Mouse (Mus musculus): ENCODE measurements at regions not wholly inside any gene's neighbourhood (a gene's known extent, or its start where the extent isn't known, plus 50 kb on each side); places are given as distances from the start of the nearest gene placed in this dataset.

DNA sequence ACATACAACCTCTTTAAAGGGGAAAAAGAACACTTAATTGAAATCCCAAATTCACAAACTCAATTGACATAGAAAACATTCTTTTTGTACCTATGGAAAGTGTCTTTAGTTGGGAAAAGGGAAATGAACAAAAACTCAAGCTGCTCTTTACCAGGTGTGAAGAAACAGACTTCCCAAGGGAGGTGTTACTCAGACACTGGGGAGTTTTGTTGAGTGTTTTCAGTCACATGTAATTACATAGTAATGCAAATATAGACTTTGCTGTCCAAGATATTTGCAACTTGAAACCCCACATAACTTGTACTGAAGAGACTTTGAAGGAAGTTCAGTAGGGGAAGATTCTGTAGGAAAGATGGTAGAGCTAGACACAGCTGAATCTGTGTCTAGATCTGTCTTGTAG lies 547.7 kb upstream of the Zfp960 start:
- Histone ChIP-seq H3K27me3 (replicated peaks; ENCODE audit: control insufficient read depth, insufficient read depth, low read length) (no peaks in the 10 kb centered on the region), H3K27ac (replicated peaks; ENCODE audit: low read depth, low read length) (no peak overlapping the region), H3K9ac (ENCODE audit: low read depth, low read length) (no peak overlapping the region), H3K9me3 (ENCODE audit: control insufficient read depth, low read length) (no peaks in the 10 kb centered on the region), H3K36me3 (ENCODE audit: control insufficient read depth, insufficient read depth, low read length) (no peaks in the 10 kb centered on the region), H3K4me1 (ENCODE audit: control insufficient read depth, insufficient read depth, low read length) (no peaks in the 10 kb centered on the region), H3K4me2 (ENCODE audit: low read depth, low read length) (no peak overlapping the region), H3K4me3 (ENCODE audit: low read depth, low read length) (no peak overlapping the region)
- ATAC-seq (ENCODE audit: low read depth) (no peak), DNase-seq (ENCODE audit: low spot score) (peak; percentile 22)

DNA sequence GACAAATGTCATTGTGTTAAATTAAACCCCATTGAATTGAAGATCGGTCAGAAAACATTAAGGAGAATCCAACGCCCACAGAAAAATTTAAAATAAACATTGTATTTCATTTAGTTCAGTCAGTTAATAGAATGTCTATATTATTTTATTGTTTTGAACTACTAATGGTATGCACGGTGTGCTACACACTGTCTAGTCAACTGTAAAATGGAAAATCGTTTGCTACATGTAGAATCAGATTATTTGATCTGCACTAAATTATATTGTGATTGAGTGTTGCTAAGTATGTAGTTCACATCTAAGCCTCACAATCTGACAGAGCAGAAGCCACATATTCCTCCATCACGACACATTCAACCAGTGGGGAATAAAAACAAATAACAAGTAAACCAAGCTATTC lies 570.0 kb upstream of the Zfp960 start:
- Histone ChIP-seq H3K4me3 (ENCODE audit: low read depth, low read length) (no peak overlapping the region), H3K9ac (ENCODE audit: low read depth, low read length) (no peak overlapping the region), H3K4me1 (ENCODE audit: control insufficient read depth, insufficient read depth, low read length) (no peaks in the 10 kb centered on the region), H3K36me3 (ENCODE audit: control insufficient read depth, insufficient read depth, low read length) (no peaks in the 10 kb centered on the region), H3K27ac (replicated peaks; ENCODE audit: low read depth, low read length) (no peak overlapping the region), H3K4me2 (ENCODE audit: low read depth, low read length) (no peak overlapping the region), H3K9me3 (ENCODE audit: control insufficient read depth, low read length) (no peaks in the 10 kb centered on the region), H3K27me3 (replicated peaks; ENCODE audit: control insufficient read depth, insufficient read depth, low read length) (no peaks in the 10 kb centered on the region)
- ATAC-seq (ENCODE audit: low read depth), result no peak
- no peak for DNase-seq (ENCODE audit: low spot score)
- WGBS, result 85% methylated on average over 5 of the region's 5 CpGs

DNA sequence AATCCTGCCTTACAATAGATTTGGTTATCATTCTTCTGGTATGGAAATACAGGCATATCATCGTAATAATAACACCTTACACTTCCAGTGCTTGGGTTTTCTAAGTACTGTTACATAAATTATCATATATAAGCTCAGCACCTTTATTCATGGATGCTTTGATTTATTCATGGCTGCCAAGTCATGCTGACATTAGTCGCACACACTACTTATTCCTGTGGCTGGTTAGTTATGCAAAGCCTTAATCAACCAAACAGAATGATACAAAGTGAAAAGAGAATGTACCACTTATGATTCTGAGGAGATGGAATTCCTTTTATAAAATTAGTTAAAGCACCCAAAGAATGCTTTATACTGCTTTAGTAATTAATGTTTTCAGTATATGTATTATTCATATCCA lies 570.4 kb upstream of the Zfp960 start:
- Histone ChIP-seq H3K4me3 (ENCODE audit: low read depth, low read length) (no peak overlapping the region), H3K4me1 (ENCODE audit: control insufficient read depth, insufficient read depth, low read length) (no peaks in the 10 kb centered on the region), H3K9ac (ENCODE audit: low read depth, low read length) (no peak overlapping the region), H3K4me2 (ENCODE audit: low read depth, low read length) (no peak overlapping the region), H3K27ac (replicated peaks; ENCODE audit: low read depth, low read length) (no peak overlapping the region), H3K9me3 (ENCODE audit: control insufficient read depth, low read length) (no peaks in the 10 kb centered on the region), H3K27me3 (replicated peaks; ENCODE audit: control insufficient read depth, insufficient read depth, low read length) (no peaks in the 10 kb centered on the region), H3K36me3 (ENCODE audit: control insufficient read depth, insufficient read depth, low read length) (no peaks in the 10 kb centered on the region)
- no peak for ATAC-seq (ENCODE audit: low read depth)
- 85% methylated on average over 2 of the region's 2 CpGs for WGBS
- no peak for DNase-seq (ENCODE audit: low spot score)

DNA sequence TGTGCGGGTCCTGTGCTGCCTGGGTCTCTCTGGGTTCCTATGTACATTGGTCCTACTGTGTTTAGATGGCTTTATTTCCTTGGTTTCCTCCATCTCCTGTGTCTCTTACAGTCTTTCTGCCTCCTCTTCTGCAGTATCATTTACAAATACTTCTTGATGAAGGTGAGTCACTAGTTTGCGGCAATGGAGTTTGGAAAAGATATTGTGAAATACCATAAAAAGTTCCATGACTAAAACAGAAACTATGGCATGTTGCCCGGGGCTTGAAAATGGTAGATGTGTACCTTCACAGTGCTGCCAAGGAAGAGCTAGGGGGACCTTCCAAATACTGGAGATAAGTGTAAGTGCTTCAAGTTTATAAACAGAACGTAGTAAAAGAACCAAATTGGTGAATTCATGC lies 571.4 kb upstream of the Zfp960 start:
- no peaks in the 10 kb centered on the region for H3K9me3 ChIP-seq (ENCODE audit: control insufficient read depth, low read length)
- H3K4me2 ChIP-seq (ENCODE audit: low read depth, low read length), result no peak overlapping the region
- H3K27ac ChIP-seq (replicated peaks; ENCODE audit: low read depth, low read length), result no peak overlapping the region
- no peaks in the 10 kb centered on the region for H3K4me1 ChIP-seq (ENCODE audit: control insufficient read depth, insufficient read depth, low read length)
- H3K4me3 ChIP-seq (ENCODE audit: low read depth, low read length), result no peak overlapping the region
- no peaks in the 10 kb centered on the region for H3K27me3 ChIP-seq (replicated peaks; ENCODE audit: control insufficient read depth, insufficient read depth, low read length)
- DNase-seq (ENCODE audit: low spot score) (no peak), ATAC-seq (ENCODE audit: low read depth) (no peak)
- 85% methylated on average over 4 of the region's 4 CpGs for WGBS
- H3K36me3 ChIP-seq (ENCODE audit: control insufficient read depth, insufficient read depth, low read length), result no peaks in the 10 kb centered on the region
- H3K9ac ChIP-seq (ENCODE audit: low read depth, low read length), result no peak overlapping the region

DNA sequence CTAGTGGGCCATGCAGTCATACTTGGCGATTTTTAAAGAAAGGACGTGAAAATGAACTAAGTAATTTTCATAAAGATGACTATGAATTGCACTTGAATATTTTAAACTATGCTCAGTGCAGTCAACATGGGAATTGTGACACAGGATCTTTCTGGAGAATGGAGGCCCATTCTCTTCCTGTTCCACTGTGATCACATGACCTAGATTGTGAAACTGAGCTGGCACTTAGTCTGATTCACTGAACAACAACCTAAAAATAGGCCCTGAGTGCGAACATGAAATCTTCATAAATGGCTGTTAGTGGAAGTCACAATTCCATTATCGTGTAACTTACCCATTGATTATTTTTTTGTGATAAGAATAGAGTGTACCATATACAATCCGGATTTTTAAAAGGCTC lies 577.6 kb upstream of the Zfp960 start:
- H3K9ac ChIP-seq (ENCODE audit: low read depth, low read length), result no peak overlapping the region
- no peak overlapping the region for H3K27ac ChIP-seq (replicated peaks; ENCODE audit: low read depth, low read length)
- 88% methylated on average over 5 of the region's 5 CpGs for WGBS
- H3K27me3 ChIP-seq (replicated peaks; ENCODE audit: control insufficient read depth, insufficient read depth, low read length), result no peaks in the 10 kb centered on the region
- no peak overlapping the region for H3K4me3 ChIP-seq (ENCODE audit: low read depth, low read length)
- no peak overlapping the region for H3K4me2 ChIP-seq (ENCODE audit: low read depth, low read length)
- DNase-seq (ENCODE audit: low spot score), result no peak
- no peak for ATAC-seq (ENCODE audit: low read depth)
- H3K9me3 ChIP-seq (ENCODE audit: control insufficient read depth, low read length), result no peaks in the 10 kb centered on the region
- H3K36me3 ChIP-seq (ENCODE audit: control insufficient read depth, insufficient read depth, low read length), result no peaks in the 10 kb centered on the region
- no peaks in the 10 kb centered on the region for H3K4me1 ChIP-seq (ENCODE audit: control insufficient read depth, insufficient read depth, low read length)

DNA sequence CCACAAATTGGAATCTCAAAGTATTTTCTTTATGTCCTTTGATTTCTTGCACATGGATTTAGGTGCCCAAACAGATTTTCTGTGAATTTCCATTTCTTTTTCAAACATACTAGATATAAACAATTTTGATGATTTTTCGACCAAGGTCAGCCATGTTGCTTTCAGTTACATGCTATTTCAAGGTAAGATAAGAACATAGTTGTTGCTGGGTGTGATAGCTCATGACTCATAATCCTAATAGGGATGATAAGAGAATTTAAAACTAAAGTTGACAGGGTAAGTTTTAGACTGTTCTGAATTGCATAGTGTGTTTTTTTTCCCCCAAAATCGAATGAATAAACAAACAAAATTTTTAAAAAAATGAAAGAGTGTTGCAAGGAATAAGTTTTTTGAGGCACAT lies 579.9 kb upstream of the Zfp960 start:
- Histone ChIP-seq H3K9ac (ENCODE audit: low read depth, low read length) (no peak overlapping the region), H3K4me1 (ENCODE audit: control insufficient read depth, insufficient read depth, low read length) (no peaks in the 10 kb centered on the region), H3K4me2 (ENCODE audit: low read depth, low read length) (no peak overlapping the region), H3K27me3 (replicated peaks; ENCODE audit: control insufficient read depth, insufficient read depth, low read length) (no peaks in the 10 kb centered on the region), H3K9me3 (ENCODE audit: control insufficient read depth, low read length) (no peaks in the 10 kb centered on the region), H3K4me3 (ENCODE audit: low read depth, low read length) (no peak overlapping the region), H3K36me3 (ENCODE audit: control insufficient read depth, insufficient read depth, low read length) (no peaks in the 10 kb centered on the region), H3K27ac (replicated peaks; ENCODE audit: low read depth, low read length) (no peak overlapping the region)
- 77% methylated on average over 2 of the region's 2 CpGs for WGBS
- DNase-seq (ENCODE audit: low spot score) (no peak), ATAC-seq (ENCODE audit: low read depth) (no peak)

DNA sequence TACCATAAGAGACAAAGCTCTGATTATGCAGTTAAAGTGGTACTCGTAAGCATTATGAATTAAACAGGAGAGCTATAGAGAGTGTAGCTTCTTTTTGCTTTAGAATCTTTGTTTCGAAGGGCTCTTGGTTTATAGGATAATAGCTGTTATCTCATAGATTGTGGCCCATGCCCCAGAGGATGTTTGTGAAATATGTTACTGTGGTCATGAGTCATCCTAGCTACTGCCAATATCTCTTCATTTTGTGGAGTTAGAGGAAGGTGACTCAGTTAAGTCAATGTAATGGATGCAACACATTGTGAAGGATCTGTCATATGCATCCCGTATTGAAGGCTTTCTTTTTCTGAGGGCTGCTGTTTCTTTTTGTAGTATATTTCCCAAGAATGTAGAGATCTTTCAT lies 582.2 kb upstream of the Zfp960 start:
- Histone ChIP-seq H3K27ac (replicated peaks; ENCODE audit: low read depth, low read length) (no peak overlapping the region), H3K9ac (ENCODE audit: low read depth, low read length) (no peak overlapping the region), H3K36me3 (ENCODE audit: control insufficient read depth, insufficient read depth, low read length) (no peaks in the 10 kb centered on the region), H3K9me3 (ENCODE audit: control insufficient read depth, low read length) (no peaks in the 10 kb centered on the region), H3K27me3 (replicated peaks; ENCODE audit: control insufficient read depth, insufficient read depth, low read length) (no peaks in the 10 kb centered on the region), H3K4me1 (ENCODE audit: control insufficient read depth, insufficient read depth, low read length) (no peaks in the 10 kb centered on the region), H3K4me3 (ENCODE audit: low read depth, low read length) (no peak overlapping the region), H3K4me2 (ENCODE audit: low read depth, low read length) (no peak overlapping the region)
- no peak for ATAC-seq (ENCODE audit: low read depth)
- WGBS, result 86% methylated on average over 3 of the region's 3 CpGs
- no peak for DNase-seq (ENCODE audit: low spot score)

DNA sequence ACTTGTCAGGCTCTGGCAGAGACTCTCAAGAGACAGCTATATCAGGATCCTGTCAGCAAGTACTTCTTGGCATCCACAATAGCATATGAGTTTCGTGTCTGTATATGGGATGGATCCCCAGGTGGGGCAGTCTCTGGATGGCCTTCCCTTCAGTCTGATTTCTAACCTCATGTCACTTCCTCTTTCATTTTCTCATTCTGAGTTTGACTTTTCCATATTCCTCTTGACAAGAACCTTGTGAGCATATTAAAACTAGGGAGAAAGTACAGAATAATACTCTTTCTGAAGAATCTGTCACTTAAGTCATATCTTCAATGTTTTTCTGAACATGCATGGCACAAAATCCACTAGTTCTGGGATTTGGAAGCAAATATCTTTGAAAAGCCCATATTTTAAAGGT lies 583.3 kb upstream of the Zfp960 start:
- Histone ChIP-seq H3K27me3 (replicated peaks; ENCODE audit: control insufficient read depth, insufficient read depth, low read length) (no peaks in the 10 kb centered on the region), H3K4me1 (ENCODE audit: control insufficient read depth, insufficient read depth, low read length) (no peaks in the 10 kb centered on the region), H3K4me2 (ENCODE audit: low read depth, low read length) (no peak overlapping the region), H3K9ac (ENCODE audit: low read depth, low read length) (no peak overlapping the region), H3K27ac (replicated peaks; ENCODE audit: low read depth, low read length) (no peak overlapping the region), H3K36me3 (ENCODE audit: control insufficient read depth, insufficient read depth, low read length) (no peaks in the 10 kb centered on the region), H3K9me3 (ENCODE audit: control insufficient read depth, low read length) (no peaks in the 10 kb centered on the region), H3K4me3 (ENCODE audit: low read depth, low read length) (no peak overlapping the region)
- 58% methylated on average over 1 of the region's 1 CpGs for WGBS
- no peak for DNase-seq (ENCODE audit: low spot score)
- no peak for ATAC-seq (ENCODE audit: low read depth)

DNA sequence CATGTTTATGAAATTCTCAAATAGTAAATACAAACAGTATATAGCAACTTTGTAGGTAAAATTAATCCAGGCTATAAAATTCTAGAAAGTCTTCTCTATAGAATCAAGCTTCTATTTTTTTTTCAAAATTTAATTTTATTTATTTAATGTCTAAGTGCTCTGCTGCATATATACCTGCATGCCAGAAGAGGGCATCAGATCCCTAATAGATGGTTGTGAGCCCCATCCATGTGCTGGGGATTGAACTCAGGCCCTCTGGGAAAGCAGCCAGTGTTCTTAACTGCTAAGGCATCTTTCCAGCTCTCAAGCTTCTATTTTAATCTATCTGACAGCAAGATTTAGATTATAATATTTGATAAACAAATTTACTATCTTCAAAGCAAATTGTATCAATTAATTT lies 602.7 kb upstream of the Zfp960 start:
- Histone ChIP-seq H3K27me3 (replicated peaks; ENCODE audit: control insufficient read depth, insufficient read depth, low read length) (no peaks in the 10 kb centered on the region), H3K4me2 (ENCODE audit: low read depth, low read length) (no peak overlapping the region), H3K4me3 (ENCODE audit: low read depth, low read length) (no peak overlapping the region), H3K36me3 (ENCODE audit: control insufficient read depth, insufficient read depth, low read length) (no peaks in the 10 kb centered on the region), H3K4me1 (ENCODE audit: control insufficient read depth, insufficient read depth, low read length) (no peaks in the 10 kb centered on the region), H3K9me3 (ENCODE audit: control insufficient read depth, low read length) (no peaks in the 10 kb centered on the region), H3K27ac (replicated peaks; ENCODE audit: low read depth, low read length) (no peak overlapping the region), H3K9ac (ENCODE audit: low read depth, low read length) (no peak overlapping the region)
- no peak for DNase-seq (ENCODE audit: low spot score)
- no peak for ATAC-seq (ENCODE audit: low read depth)
